Mouse (Mus musculus): ENCODE measurements around the gene Gtf2ird2.

Gtf2ird2 gene

DNA sequence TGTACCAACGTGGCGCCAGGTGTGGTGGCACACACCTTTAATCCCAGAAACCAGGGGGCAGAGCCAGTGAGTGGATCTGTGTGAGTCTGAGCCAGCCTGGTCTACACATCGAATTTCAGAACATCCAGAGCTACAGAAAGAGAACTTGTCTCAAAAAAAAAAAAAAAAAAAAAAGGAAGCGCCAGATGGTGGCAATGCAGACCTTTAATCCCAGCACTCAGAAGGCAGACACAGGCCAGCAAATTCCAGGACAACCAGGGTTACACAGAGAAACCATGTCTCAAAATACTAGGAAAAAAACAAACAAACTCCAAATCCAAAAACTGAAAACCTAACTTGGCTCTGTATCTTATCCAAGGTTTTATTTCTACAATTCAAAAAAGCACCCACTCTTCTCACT, 86.7 kb downstream of the Gtf2ird2 start:
- no peak for DNase-seq (ENCODE audit: low spot score)

GRCm38 (mm10) chr5:134271421-134271820, 87.6 kb downstream of the Gtf2ird2 start:
- no peak for DNase-seq (ENCODE audit: low spot score)

DNA sequence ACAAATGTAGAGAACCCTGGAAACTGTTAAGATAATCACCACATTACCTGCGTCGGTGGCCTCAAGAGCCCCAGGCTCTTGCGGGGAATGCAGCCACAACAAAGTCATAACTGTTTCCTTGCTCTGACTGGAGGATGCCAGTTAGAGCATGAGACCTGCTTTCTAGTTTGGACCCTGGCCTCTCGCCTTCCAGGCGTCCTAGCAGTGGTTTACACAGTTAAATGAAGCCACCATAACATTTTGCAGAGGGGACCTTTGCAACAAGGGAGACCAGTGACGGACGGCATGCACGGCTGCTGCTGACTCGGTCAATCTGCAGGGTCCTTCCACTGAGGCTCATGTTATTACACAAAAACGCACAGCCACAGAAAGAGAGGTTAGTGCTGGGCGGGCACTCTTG, 88.9 kb downstream of the Gtf2ird2 start:
- DNase-seq (ENCODE audit: low spot score): no peak

GRCm38 (mm10) chr5:134273761-134274160, 89.9 kb downstream of the Gtf2ird2 start:
- DNase-seq (ENCODE audit: low spot score): no peak
